Mouse (Mus musculus): ENCODE data around the gene Lsm14a. TPM values are rescaled to one million over a fixed set of nuclear protein-coding genes. Genes with fewer than 3 reads are reported as not detected.

Lsm14a gene
- polyA plus RNA-seq, 2 experiments, result 25.4 to 44.7 TPM

- Histone ChIP-seq H3K27me3 (ENCODE audit: control insufficient read depth, insufficient read depth, low read length) (no peaks in the 10 kb centered on the region), H3K27ac (peak overlapping the region; percentile 97), H3K4me2 (ENCODE audit: low read depth) (peak overlapping the region; percentile 98), H3K36me3 (replicated peaks; ENCODE audit: control insufficient read depth, insufficient read depth, low read depth) (no peaks in the 10 kb centered on the region; the same call in none of the 2 replicates), H3K4me1 (replicated peaks; ENCODE audit: control insufficient read depth in 2 of 2, insufficient read depth in 2 of 2, low read length in 1 of 2) (peaks cover 9 to 24% of the 10 kb centered on the region in 2 experiments; a peak in 3 of 4 replicates), H3K4me3 (ENCODE audit: insufficient read depth in 1 of 2, low read depth in 2 of 2, low read length in 2 of 2) (peak overlapping the region; percentile 73 to 95), H3K9ac (replicated peaks) (peak overlapping the region; percentile 99), H3K9me3 (ENCODE audit: control insufficient read depth, low read length) (no peaks in the 10 kb centered on the region)
- DNase-seq (ENCODE audit: low read depth in 3 of 3, low spot score in 3 of 3) (no peak), ATAC-seq (ENCODE audit: insufficient read depth) (no peak)
- WGBS (ENCODE audit: insufficient replicate concordance), result 10% methylated on average over 18 of the region's 18 CpGs
- TF ChIP-seq CTCF (IDR thresholded peaks at IDR 0.05; ENCODE audit: low read depth) (no peak), EP300 (IDR thresholded peaks at IDR 0.05; ENCODE audit: low read depth) (no peak)
These were observed 2.8 kb downstream of the Lsm14a start for GRCm38 (mm10) chr7:34390111-34390833.

- under 1% methylated on average over 81 of the region's 100 CpGs for WGBS (ENCODE audit: insufficient replicate concordance)
- Histone ChIP-seq H3K27me3 (ENCODE audit: control insufficient read depth, insufficient read depth, low read length) (no peaks in the 10 kb centered on the region), H3K36me3 (replicated peaks; ENCODE audit: control insufficient read depth, insufficient read depth, low read depth) (no peaks in the 10 kb centered on the region; the same call in none of the 2 replicates), H3K27ac (peak overlapping the region; percentile 97), H3K4me1 (replicated peaks; ENCODE audit: control insufficient read depth in 2 of 2, insufficient read depth in 2 of 2, low read length in 1 of 2) (peaks cover 11 to 24% of the 10 kb centered on the region in 2 experiments; a peak in 3 of 4 replicates), H3K4me3 (ENCODE audit: insufficient read depth in 1 of 2, low read depth in 2 of 2, low read length in 2 of 2) (peak overlapping the region; percentile 73 to 95), H3K9me3 (ENCODE audit: control insufficient read depth, low read length) (no peaks in the 10 kb centered on the region), H3K9ac (replicated peaks) (peak overlapping the region; percentile 99), H3K4me2 (ENCODE audit: low read depth) (peak overlapping the region; percentile 98)
- TF ChIP-seq CTCF (IDR thresholded peaks at IDR 0.05; ENCODE audit: low read depth) (no peak), EP300 (IDR thresholded peaks at IDR 0.05; ENCODE audit: low read depth) (peak; percentile 72)
- DNase-seq (ENCODE audit: low read depth in 3 of 3, low spot score in 3 of 3), result peak; percentile 79 to 84 (median 83)
- peak; percentile 93 for ATAC-seq (ENCODE audit: insufficient read depth)
These were observed 3.6 kb downstream of the Lsm14a start for GRCm38 (mm10) chr7:34389277-34390085.

DNA sequence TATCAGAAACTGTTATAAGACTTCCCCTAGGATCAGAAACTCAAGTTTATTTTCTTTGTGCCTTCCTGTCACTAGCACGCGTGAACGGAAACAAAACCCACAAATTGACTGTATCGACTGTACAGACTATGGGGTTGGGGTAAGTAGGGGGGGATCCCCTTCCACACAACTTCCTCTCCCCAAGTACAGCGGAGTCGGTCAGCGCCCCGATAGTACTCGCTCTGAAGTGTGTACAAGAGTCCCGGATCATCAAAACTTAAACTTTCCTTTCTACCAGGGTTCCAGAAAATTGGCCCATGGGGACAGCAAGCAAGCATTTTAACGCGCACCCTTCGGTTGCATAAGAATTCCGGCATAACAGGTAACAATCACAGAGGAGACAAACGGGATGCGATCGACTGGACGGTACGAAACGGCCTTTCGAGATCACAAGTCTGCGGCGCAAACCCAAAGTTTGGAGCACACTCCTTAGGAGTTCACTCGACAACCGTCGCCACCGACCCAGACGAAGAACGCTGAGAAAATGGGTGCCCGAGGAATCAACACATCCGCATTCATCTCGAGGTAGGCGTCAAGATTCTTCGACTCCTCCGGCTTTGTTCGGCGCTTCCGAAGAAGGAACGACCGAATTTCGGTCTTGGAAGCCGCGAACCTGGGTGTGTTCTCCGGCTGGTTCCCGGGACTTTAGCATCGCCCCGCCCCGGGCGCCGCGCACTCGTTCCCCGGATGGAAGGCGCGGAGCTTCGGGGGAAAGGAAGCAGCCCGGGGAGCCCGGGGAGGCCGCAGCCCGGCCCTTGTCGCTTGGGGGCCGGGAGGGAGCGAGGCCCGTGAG lies 4.5 kb downstream of the Lsm14a start:
- peak overlapping the region; percentile 97 for H3K27ac ChIP-seq
- ATAC-seq (ENCODE audit: insufficient read depth), result peak; percentile 70
- WGBS (ENCODE audit: insufficient replicate concordance), result under 1% methylated on average over 64 of the region's 64 CpGs

GRCm38 (mm10) chr7:34387784-34388444 lies 5.2 kb downstream of the Lsm14a start:
- peak overlapping the region; percentile 97 for H3K27ac ChIP-seq
- H3K27me3 ChIP-seq (ENCODE audit: control insufficient read depth, insufficient read depth, low read length), result no peaks in the 10 kb centered on the region
- WGBS (ENCODE audit: insufficient replicate concordance), result 6% methylated on average over 5 of the region's 5 CpGs
- no peaks in the 10 kb centered on the region for H3K9me3 ChIP-seq (ENCODE audit: control insufficient read depth, low read length)
- no peaks in the 10 kb centered on the region; the same call in none of the 2 replicates for H3K36me3 ChIP-seq (replicated peaks; ENCODE audit: control insufficient read depth, insufficient read depth, low read depth)
- no peak for TF ChIP-seq CTCF (IDR thresholded peaks at IDR 0.05; ENCODE audit: low read depth)
- no peak for TF ChIP-seq EP300 (IDR thresholded peaks at IDR 0.05; ENCODE audit: low read depth)
- H3K4me1 ChIP-seq (replicated peaks; ENCODE audit: control insufficient read depth in 2 of 2, insufficient read depth in 2 of 2, low read length in 1 of 2), result peaks cover 16 to 25% of the 10 kb centered on the region in 2 experiments; a peak in 3 of 4 replicates
- peak overlapping the region; percentile 85 for H3K4me2 ChIP-seq (ENCODE audit: low read depth)
- DNase-seq (ENCODE audit: low read depth in 3 of 3, low spot score in 3 of 3) (no peak), ATAC-seq (ENCODE audit: insufficient read depth) (no peak)
- H3K4me3 ChIP-seq (ENCODE audit: insufficient read depth in 1 of 2, low read depth in 2 of 2, low read length in 2 of 2), result peak overlapping the region; percentile 73 to 95
- H3K9ac ChIP-seq (replicated peaks), result peak overlapping the region; percentile 99

More for the DNA sequence above, 4.5 kb downstream of the Lsm14a start:
- Histone ChIP-seq H3K36me3 (replicated peaks; ENCODE audit: control insufficient read depth, insufficient read depth, low read depth) (no peaks in the 10 kb centered on the region; the same call in none of the 2 replicates), H3K9ac (replicated peaks) (peak overlapping the region; percentile 99), H3K4me3 (ENCODE audit: insufficient read depth in 1 of 2, low read depth in 2 of 2, low read length in 2 of 2) (peak overlapping the region; percentile 73 to 95), H3K9me3 (ENCODE audit: control insufficient read depth, low read length) (no peaks in the 10 kb centered on the region), H3K4me1 (replicated peaks; ENCODE audit: control insufficient read depth in 2 of 2, insufficient read depth in 2 of 2, low read length in 1 of 2) (peaks cover 12 to 24% of the 10 kb centered on the region in 2 experiments; a peak in 3 of 4 replicates), H3K27me3 (ENCODE audit: control insufficient read depth, insufficient read depth, low read length) (no peaks in the 10 kb centered on the region), H3K4me2 (ENCODE audit: low read depth) (peak overlapping the region; percentile 85)
- DNase-seq (ENCODE audit: low read depth in 3 of 3, low spot score in 3 of 3), result peak in 2 of 3 experiments; percentile 43 to 61
- no peak for TF ChIP-seq EP300 (IDR thresholded peaks at IDR 0.05; ENCODE audit: low read depth)
- TF ChIP-seq CTCF (IDR thresholded peaks at IDR 0.05; ENCODE audit: low read depth), result no peak
